In the genomic region with DNA sequence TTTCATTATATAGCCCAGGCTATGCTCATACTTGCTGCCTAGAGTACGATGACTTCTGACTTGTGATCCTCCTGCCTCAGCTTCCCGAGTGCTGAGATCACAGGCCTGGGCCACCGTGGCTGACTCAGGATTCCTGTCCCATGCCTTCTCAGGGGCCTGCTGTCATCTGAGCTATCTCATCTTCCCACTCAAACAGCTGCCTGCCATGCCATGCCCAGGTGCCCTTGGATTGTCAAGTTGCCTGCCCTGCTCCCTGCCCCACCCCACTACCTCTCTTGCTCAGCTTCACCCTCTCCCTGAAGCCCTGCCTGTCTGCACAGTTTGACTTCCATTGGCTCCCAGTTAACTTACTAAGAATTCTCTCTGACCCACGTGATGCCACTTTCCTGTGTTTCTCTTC, we compare ENCODE assay signal across 2 mouse cellular contexts.
TF ChIP-seq lines count a peak whose summit lies in the region.

No protein-coding gene starts in this region.

TF ChIP-seq in C2C12, 6 proteins besides CTCF, POLR2A, EP300 and RAD21 (continued from another document):
- TF ChIP-seq MAX (IDR thresholded peaks at IDR 0.05) (no peak), MYOG (IDR thresholded peaks at IDR 0.05; ENCODE audit: control insufficient read depth, extremely low read depth, insufficient read length) (no peak), USF1 (IDR thresholded peaks at IDR 0.05; ENCODE audit: low read depth) (no peak), CEBPB (IDR thresholded peaks at IDR 0.05; ENCODE audit: low read depth) (no peak), FOSL1 (IDR thresholded peaks at IDR 0.05; ENCODE audit: insufficient read depth, low read length, poor library complexity, severe bottlenecking) (no peak)

TF ChIP-seq in myocyte, 11 proteins besides CTCF, POLR2A, EP300 and RAD21 (continued from another document):
- TF ChIP-seq POLR2AphosphoS2 (IDR thresholded peaks at IDR 0.05; ENCODE audit: insufficient read length, low read depth): no peak
- TF ChIP-seq MAX (IDR thresholded peaks at IDR 0.05; ENCODE audit: low read depth): no peak
- no peak for TF ChIP-seq E2F4 (IDR thresholded peaks at IDR 0.05; ENCODE audit: insufficient read depth)
- no peak for TF ChIP-seq CEBPB (IDR thresholded peaks at IDR 0.05; ENCODE audit: insufficient read depth, poor library complexity, severe bottlenecking)
- TF ChIP-seq TCF3 (IDR thresholded peaks at IDR 0.05; ENCODE audit: insufficient read length, low read depth): peak; percentile 61
- TF ChIP-seq MYOD1 (IDR thresholded peaks at IDR 0.05; ENCODE audit: control insufficient read depth in 1 of 3, insufficient read length in 2 of 3, low read depth in 2 of 3): peak in 2 of 3 experiments; percentile 73 to 94
- peak; percentile 55 to 96 (median 70) for TF ChIP-seq MYOG (IDR thresholded peaks at IDR 0.05; ENCODE audit: control insufficient read depth in 1 of 3, insufficient read depth in 1 of 3, insufficient read length in 2 of 3, low read depth in 2 of 3)
- TF ChIP-seq REST (IDR thresholded peaks at IDR 0.05; ENCODE audit: insufficient read depth, insufficient read length): no peak
- TF ChIP-seq TCF12 (IDR thresholded peaks at IDR 0.05; ENCODE audit: insufficient read depth, poor library complexity, severe bottlenecking): peak; percentile 47
- TF ChIP-seq SRF (IDR thresholded peaks at IDR 0.05; ENCODE audit: control insufficient read depth, insufficient read length, low read depth): no peak
